Mouse (Mus musculus) CH12.LX (cell line): ENCODE results near the gene Bak1. TPM values are rescaled to one million over a fixed set of nuclear protein-coding genes. Genes with fewer than 3 reads are reported as not detected.
A peak's percentile ranks its signal among the peaks of the same experiment; 100 is the strongest.

Experiments
- DNase-seq: peaks from one replicate; pipeline ENCODE4 v3.0.0-alpha.2; 2013; ENCODE audit errors: extremely low read depth
- H3K27ac ChIP-seq: 2 replicates; pipeline ENCODE4 v1.5.1; 2012; ENCODE audit warnings: low read depth, mild to moderate bottlenecking, control low read depth, moderate library complexity; ENCODE audit not compliant: insufficient read depth
- H3K27me3 ChIP-seq: replicated peaks from 2 replicates; pipeline ENCODE3; 2012; ENCODE audit warnings: inconsistent platforms
- H3K36me3 ChIP-seq, 2 experiments: replicated peaks in 1 of 2; 2 replicates each; pipeline versions ENCODE3 to v1.6.1; 2012; ENCODE audit warnings: inconsistent platforms in 1 of 2, low read length in 1 of 2, mild to moderate bottlenecking in 1 of 2, mixed read lengths in 1 of 2, moderate library complexity in 1 of 2; ENCODE audit not compliant: control insufficient read depth in 1 of 2, insufficient read depth in 1 of 2
- H3K4me1 ChIP-seq, 2 experiments: 2 replicates each; pipeline ENCODE4 v1.6.1; 2012; ENCODE audit warnings: inconsistent platforms in 1 of 2, moderate library complexity in 1 of 2; ENCODE audit not compliant: insufficient read depth in 2 of 2, control insufficient read depth in 1 of 2
- H3K4me2 ChIP-seq: 2 replicates; pipeline ENCODE4 v1.6.1; 2012; ENCODE audit warnings: low read depth, mild to moderate bottlenecking, control low read depth; ENCODE audit not compliant: poor library complexity, insufficient read depth, severe bottlenecking
- H3K4me3 ChIP-seq, 3 experiments: fragments of 150-350 bp in 1 of 3; sonication (generic) in 1 of 3; replicated peaks in 1 of 3; 2 replicates each; pipeline versions ENCODE3 to v1.5.1; 2011 to 2012; ENCODE audit warnings: low read depth in 2 of 3, low read length in 2 of 3, mild to moderate bottlenecking in 2 of 3, moderate library complexity in 2 of 3, control low read depth in 1 of 3, improper control_type of control experiment in 1 of 3, inconsistent platforms in 1 of 3, mixed read lengths in 1 of 3; ENCODE audit not compliant: poor library complexity in 1 of 3
- H3K79me2 ChIP-seq: replicated peaks from 2 replicates; pipeline ENCODE4 v1.6.1; 2012; ENCODE audit warnings: mild to moderate bottlenecking, moderate library complexity; ENCODE audit not compliant: control insufficient read depth, poor library complexity, insufficient read depth, severe bottlenecking; ENCODE audit errors: extremely low read depth
- H3K9ac ChIP-seq: 2 replicates; pipeline ENCODE4 v1.6.1; 2012; ENCODE audit warnings: low read depth, mild to moderate bottlenecking, control low read depth, moderate library complexity; ENCODE audit not compliant: insufficient read depth
- H3K9me3 ChIP-seq: replicated peaks from 2 replicates; pipeline ENCODE3; 2012; ENCODE audit warnings: low read length, inconsistent platforms, mixed read lengths
- BHLHE40 ChIP-seq: IDR thresholded peaks from 2 replicates; pipeline ENCODE4 v1.6.1; 2011; ENCODE audit warnings: mild to moderate bottlenecking, low read depth, low read length, improper control_type of control experiment
- CHD1 ChIP-seq: IDR thresholded peaks from 2 replicates; pipeline ENCODE4 v1.6.1; 2012; ENCODE audit warnings: low read depth, low read length, improper control_type of control experiment, inconsistent platforms
- CHD2 ChIP-seq: IDR thresholded peaks from 2 replicates; pipeline ENCODE4 v1.6.1; 2011; ENCODE audit warnings: low read length, improper control_type of control experiment
- CTCF ChIP-seq, 2 experiments: IDR thresholded peaks in 1 of 2; conservative IDR thresholded peaks in 1 of 2; 2 replicates each; pipeline ENCODE4 v1.5.1; 2011 to 2012; ENCODE audit warnings: low read depth in 2 of 2, low read length in 2 of 2, improper control_type of control experiment in 1 of 2, inconsistent platforms in 1 of 2, mild to moderate bottlenecking in 1 of 2, moderate library complexity in 1 of 2
- E2F4 ChIP-seq: IDR thresholded peaks from 2 replicates; pipeline ENCODE4 v1.6.1; 2011; ENCODE audit warnings: low read depth, low read length, improper control_type of control experiment; ENCODE audit not compliant: insufficient replicate concordance
- ELF1 ChIP-seq: IDR thresholded peaks from 2 replicates; pipeline ENCODE4 v1.6.1; 2014; ENCODE audit warnings: low read depth, mild to moderate bottlenecking, inconsistent platforms, low read length, improper control_type of control experiment
- EP300 ChIP-seq: IDR thresholded peaks from 2 replicates; pipeline ENCODE4 v1.6.1; 2011; ENCODE audit warnings: low read length, improper control_type of control experiment
- ETS1 ChIP-seq: conservative IDR thresholded peaks from 2 replicates; pipeline ENCODE4 v1.6.1; 2012; ENCODE audit warnings: low read depth, mild to moderate bottlenecking, inconsistent platforms, low read length, improper control_type of control experiment, moderate library complexity
- GABPA ChIP-seq: IDR thresholded peaks from 2 replicates; pipeline ENCODE4 v1.6.1; 2012; ENCODE audit warnings: low read depth, low read length, improper control_type of control experiment, inconsistent platforms; ENCODE audit not compliant: insufficient replicate concordance
- HCFC1 ChIP-seq: IDR thresholded peaks from 2 replicates; pipeline ENCODE4 v1.6.1; 2012; ENCODE audit warnings: low read depth, mild to moderate bottlenecking, inconsistent platforms, low read length, improper control_type of control experiment
- IRF4 ChIP-seq: IDR thresholded peaks from 2 replicates; pipeline ENCODE4 v1.6.1; 2014; ENCODE audit warnings: low read depth, mild to moderate bottlenecking, inconsistent platforms, low read length, improper control_type of control experiment
- JUN ChIP-seq: IDR thresholded peaks from 2 replicates; pipeline ENCODE4 v1.6.1; 2011; ENCODE audit warnings: low read depth, mild to moderate bottlenecking, low read length, improper control_type of control experiment, moderate library complexity; ENCODE audit not compliant: insufficient read depth
- JUND ChIP-seq: conservative IDR thresholded peaks from 2 replicates; pipeline ENCODE4 v1.6.1; 2011; ENCODE audit warnings: low read depth, low read length, improper control_type of control experiment
- KAT2A ChIP-seq: IDR thresholded peaks from 2 replicates; pipeline ENCODE4 v1.6.1; 2012; ENCODE audit warnings: low read length, improper control_type of control experiment, inconsistent platforms; ENCODE audit not compliant: insufficient replicate concordance
- MAFK ChIP-seq: IDR thresholded peaks from 2 replicates; pipeline ENCODE4 v1.6.1; 2011; ENCODE audit warnings: low read length, improper control_type of control experiment; ENCODE audit not compliant: insufficient replicate concordance
- MAX ChIP-seq: IDR thresholded peaks from 2 replicates; pipeline ENCODE4 v1.6.1; 2011; ENCODE audit warnings: low read length, improper control_type of control experiment
- MAZ ChIP-seq: IDR thresholded peaks from 2 replicates; pipeline ENCODE4 v1.6.1; 2012; ENCODE audit warnings: low read depth, mild to moderate bottlenecking, inconsistent platforms, low read length, improper control_type of control experiment, moderate library complexity
- MEF2A ChIP-seq: IDR thresholded peaks from 2 replicates; pipeline ENCODE4 v1.6.1; 2014; ENCODE audit warnings: low read depth, mild to moderate bottlenecking, inconsistent platforms, low read length, improper control_type of control experiment, borderline replicate concordance
- MXI1 ChIP-seq: IDR thresholded peaks from 2 replicates; pipeline ENCODE4 v1.6.1; 2011; ENCODE audit warnings: mild to moderate bottlenecking, low read depth, low read length, improper control_type of control experiment
- MYC ChIP-seq: IDR thresholded peaks from 2 replicates; pipeline ENCODE4 v1.6.1; 2011; ENCODE audit warnings: low read depth, mild to moderate bottlenecking, improper control_type of control experiment, low read length
- NELFE ChIP-seq: IDR thresholded peaks from 2 replicates; pipeline ENCODE4 v1.6.1; 2011; ENCODE audit warnings: low read depth, low read length, improper control_type of control experiment
- NRF1 ChIP-seq: IDR thresholded peaks from 2 replicates; pipeline ENCODE4 v1.6.1; 2014; ENCODE audit warnings: low read depth, mild to moderate bottlenecking, inconsistent platforms, low read length, improper control_type of control experiment, moderate library complexity
- PAX5 ChIP-seq: IDR thresholded peaks from 2 replicates; pipeline ENCODE4 v1.6.1; 2012; ENCODE audit warnings: low read length, inconsistent platforms, mixed read lengths
- POLR2A ChIP-seq: IDR thresholded peaks from 2 replicates; pipeline ENCODE4 v1.6.1; 2011; ENCODE audit warnings: low read depth, mild to moderate bottlenecking, improper control_type of control experiment, low read length
- POLR2AphosphoS2 ChIP-seq: IDR thresholded peaks from 2 replicates; pipeline ENCODE4 v1.6.1; 2011; ENCODE audit warnings: low read depth, low read length, improper control_type of control experiment
- RAD21 ChIP-seq: IDR thresholded peaks from 2 replicates; pipeline ENCODE4 v1.6.1; 2011; ENCODE audit warnings: low read depth, mild to moderate bottlenecking, low read length, improper control_type of control experiment, moderate library complexity
- RCOR1 ChIP-seq: conservative IDR thresholded peaks from 2 replicates; pipeline ENCODE4 v1.6.1; 2012; ENCODE audit warnings: low read depth, mild to moderate bottlenecking, inconsistent platforms, low read length, improper control_type of control experiment
- SIN3A ChIP-seq: IDR thresholded peaks from 2 replicates; pipeline ENCODE4 v1.6.1; 2012; ENCODE audit warnings: low read length, improper control_type of control experiment, inconsistent platforms
- SMC3 ChIP-seq: IDR thresholded peaks from 2 replicates; pipeline ENCODE4 v1.6.1; 2011; ENCODE audit warnings: low read depth, low read length, improper control_type of control experiment
- TBP ChIP-seq: conservative IDR thresholded peaks from 2 replicates; pipeline ENCODE4 v1.6.1; 2011; ENCODE audit warnings: low read depth, low read length, improper control_type of control experiment
- TCF12 ChIP-seq: IDR thresholded peaks from 2 replicates; pipeline ENCODE4 v1.6.1; 2014; ENCODE audit warnings: low read depth, mild to moderate bottlenecking, inconsistent platforms, low read length, improper control_type of control experiment
- UBTF ChIP-seq: IDR thresholded peaks from 2 replicates; pipeline ENCODE4 v1.6.1; 2012; ENCODE audit warnings: low read depth, mild to moderate bottlenecking, inconsistent platforms, low read length, improper control_type of control experiment, moderate library complexity
- USF1 ChIP-seq: IDR thresholded peaks from 2 replicates; pipeline ENCODE4 v1.6.1; 2014; ENCODE audit warnings: low read depth, mild to moderate bottlenecking, inconsistent platforms, low read length, improper control_type of control experiment
- USF2 ChIP-seq: conservative IDR thresholded peaks from 2 replicates; pipeline ENCODE4 v1.6.1; 2011; ENCODE audit warnings: low read depth, low read length, improper control_type of control experiment
- ZC3H11A ChIP-seq: IDR thresholded peaks from 2 replicates; pipeline ENCODE4 v1.6.1; 2012; ENCODE audit warnings: low read depth, mild to moderate bottlenecking, inconsistent platforms, low read length, improper control_type of control experiment
- ZKSCAN1 ChIP-seq: IDR thresholded peaks from 2 replicates; pipeline ENCODE4 v1.6.1; 2012; ENCODE audit warnings: low read depth, inconsistent platforms, low read length, improper control_type of control experiment, borderline replicate concordance
- ZMIZ1 ChIP-seq: IDR thresholded peaks from 2 replicates; pipeline ENCODE4 v1.6.1; 2012; ENCODE audit warnings: low read depth, mild to moderate bottlenecking, inconsistent platforms, low read length, improper control_type of control experiment
- ZNF384 ChIP-seq: IDR thresholded peaks from 2 replicates; pipeline ENCODE4 v1.6.1; 2012; ENCODE audit warnings: low read depth, low read length, improper control_type of control experiment, inconsistent platforms
- dilution Hi-C: fragments of 300-500 bp; cut with MboI; formaldehyde crosslinking; loops from 2 replicates; pipeline ENCODE4 v1.14.3; 2020; ENCODE audit warnings: low sequenced_read_pairs; ENCODE audit not compliant: extremely low pct_unique_long_range_greater_than_20kb, extremely low pct_ligation_motif_present
- in situ Hi-C: fragments of 300-500 bp; cut with MboI; formaldehyde crosslinking; loops from 3 replicates; pipeline ENCODE4 v1.14.3; 2019; ENCODE audit warnings: low sequenced_read_pairs, low pct_ligation_motif_present, low pct_unique_long_range_greater_than_20kb, mixed read lengths
- polyA plus RNA-seq: library from polyadenylated mRNA; unstranded; fragments of >175 nt; gene quantifications from 2 replicates; pipeline ENCODE4 v1.2.1, GENCODE M21; 2012; ENCODE audit warnings: low read depth; ENCODE audit not compliant: insufficient read length
- total RNA-seq, 2 experiments: library from RNA; depleted of rRNA; stranded (reverse); fragments of 300-350 nt in 1 of 2; fragments of >200 nt in 1 of 2; gene quantifications; 2 replicates each; pipeline ENCODE4 v1.2.3; 2012 to 2014

Bak1 gene
- total and polyA plus RNA-seq, 3 experiments: 57.3 to 140 (median 61.8) TPM

GRCm38 (mm10) chr17:27056170-27056569, 27.4 kb upstream of the Bak1 start:
- Histone ChIP-seq H3K4me3 (peak overlapping the region in 2 of 3 experiments; percentile 40 to 62), H3K4me1 (peaks cover 8 to 50% of the 10 kb centered on the region in 2 experiments), H3K9ac (peak overlapping the region; percentile 1; the same call in 1 of the 2 replicates), H3K9me3 (no peaks in the 10 kb centered on the region), H3K27ac (no peak overlapping the region), H3K27me3 (no peaks in the 10 kb centered on the region), H3K79me2 (no peaks in the 10 kb centered on the region), H3K4me2 (peak overlapping the region; percentile 83), H3K36me3 (no peaks in the 10 kb centered on the region)
- dilution Hi-C loops: no loop called here
- peak; percentile 90 for DNase-seq
- in situ Hi-C loops: no loop called here
- TF ChIP-seq UBTF: no peak
- no peak for TF ChIP-seq USF2
- no peak for TF ChIP-seq JUN
- TF ChIP-seq SIN3A: no peak
- no peak; the same call in 1 of the 2 replicates for TF ChIP-seq TBP
- TF ChIP-seq NELFE: 0 out of 2 replicates have a peak, but pooled peaks have one; percentile 33
- TF ChIP-seq CHD1: 0 out of 2 replicates have a peak, but pooled peaks have one; percentile 26
- TF ChIP-seq PAX5: no peak
- TF ChIP-seq MEF2A: peak; percentile 45; the same call in 1 of the 2 replicates
- TF ChIP-seq ZNF384: no peak
- no peak for TF ChIP-seq RCOR1
- TF ChIP-seq NRF1: no peak
- peak; percentile 50 for TF ChIP-seq POLR2A
- peak; percentile 98 for TF ChIP-seq BHLHE40
- no peak for TF ChIP-seq ZKSCAN1
- no peak for TF ChIP-seq EP300
- no peak for TF ChIP-seq E2F4
- no peak for TF ChIP-seq MAFK
- no peak for TF ChIP-seq POLR2AphosphoS2
- TF ChIP-seq JUND: no peak
- peak; percentile 26; the same call in 1 of the 2 replicates for TF ChIP-seq MXI1
- TF ChIP-seq KAT2A: no peak
- TF ChIP-seq RAD21: no peak
- TF ChIP-seq CHD2: peak; percentile 62; the same call in 1 of the 2 replicates
- TF ChIP-seq SMC3: no peak
- no peak; the same call in 1 of the 2 replicates for TF ChIP-seq MAX
- no peak for TF ChIP-seq GABPA
- no peak for TF ChIP-seq ZC3H11A
- TF ChIP-seq TCF12: peak; percentile 53
- TF ChIP-seq ELF1: peak; percentile 82
- TF ChIP-seq CTCF (conservative IDR thresholded peaks at IDR 0.05 in 1 of 2, IDR thresholded peaks at IDR 0.05 in 1 of 2; ENCODE audit: low read depth in 2 of 2, low read length in 2 of 2): no peak
- no peak for TF ChIP-seq ZMIZ1
- TF ChIP-seq HCFC1: no peak
- TF ChIP-seq MAZ: peak; percentile 94
- TF ChIP-seq ETS1: peak; percentile 70
- TF ChIP-seq USF1: no peak
- no peak for TF ChIP-seq MYC
- TF ChIP-seq IRF4: 0 out of 2 replicates have a peak, but pooled peaks have one; percentile 7
